ENCODE assay signal across 8 mouse cellular contexts in genomic region chr2:179873315-179873714, GRCm38 (mm10).
DNase-seq lines count a peak whose midpoint lies in the region; ATAC-seq and TF ChIP-seq lines count a peak whose summit lies in the region.

No protein-coding gene starts in this region.

- no peak overlapping the region for H3K27ac ChIP-seq in lung, postnatal 0 days (ENCODE audit: low read length)
- no peak overlapping the region for H3K27ac ChIP-seq in heart, embryonic 10.5 days

- peak; percentile 63 for TF ChIP-seq CTCF in lung, postnatal 0 days (IDR thresholded peaks at IDR 0.05)

- DNase-seq in layer of hippocampus, postnatal 10 days (ENCODE audit: low spot score in 2 of 2), result peak; percentile 41 to 42
- DNase-seq in layer of hippocampus, adult 9-10 months (ENCODE audit: low spot score), result no peak
- peak; percentile 5 to 22 for DNase-seq in adrenal gland, postnatal 36 days
- peak; percentile 34 for DNase-seq in fat pad, adult 2 months (ENCODE audit: extremely low read depth, low read depth, low spot score)
- peak; percentile 57 for DNase-seq in lung, postnatal 0 days (ENCODE audit: low spot score)
- DNase-seq in thymus, postnatal 25 days, result peak; percentile 23
- no peak for DNase-seq in heart, embryonic 10.5 days (ENCODE audit: low spot score)

- 30% methylated on average over 5 of the region's 5 CpGs for WGBS in lung, postnatal 0 days
- WGBS in heart, embryonic 10.5 days, result 47% methylated on average over 5 of the region's 5 CpGs

- H3K4me1 ChIP-seq in lung, postnatal 0 days (ENCODE audit: insufficient read depth, low read depth, low read length), result no peaks in the 10 kb centered on the region
- H3K4me1 ChIP-seq in heart, embryonic 10.5 days, result no peaks in the 10 kb centered on the region

- ATAC-seq in lung, postnatal 0 days, result peak; percentile 57
- no peak for ATAC-seq in activated CD4-positive, CD25-positive, alpha-beta regulatory T cell, adult 4 months

- no peaks in the 10 kb centered on the region for H3K36me3 ChIP-seq in lung, postnatal 0 days (ENCODE audit: insufficient read depth, low read length)
- no peaks in the 10 kb centered on the region for H3K36me3 ChIP-seq in heart, embryonic 10.5 days

- H3K4me2 ChIP-seq in lung, postnatal 0 days (replicated peaks; ENCODE audit: low read depth, low read length), result no peak overlapping the region

- no peaks in the 10 kb centered on the region for H3K9me3 ChIP-seq in lung, postnatal 0 days (ENCODE audit: low read length)
- H3K9me3 ChIP-seq in heart, embryonic 10.5 days, result no peaks in the 10 kb centered on the region

- no peaks in the 10 kb centered on the region for H3K27me3 ChIP-seq in lung, postnatal 0 days (replicated peaks; ENCODE audit: insufficient read depth, low read length)
- peaks cover 21% of the 10 kb centered on the region for H3K27me3 ChIP-seq in heart, embryonic 10.5 days (ENCODE audit: insufficient read depth, poor library complexity, severe bottlenecking)

- H3K4me3 ChIP-seq in lung, postnatal 0 days (ENCODE audit: low read depth, low read length), result no peak overlapping the region
- H3K4me3 ChIP-seq in heart, embryonic 10.5 days, result no peak overlapping the region

- no peak for TF ChIP-seq EP300 in lung, postnatal 0 days (IDR thresholded peaks at IDR 0.05)

- no peak overlapping the region for H3K9ac ChIP-seq in lung, postnatal 0 days (replicated peaks; ENCODE audit: low read depth)

Comparison
In these comparisons a context has a peak if more than half of its experiments do, and no peak if none do; other contexts are left out.
1. DNase-seq: peak in layer of hippocampus, postnatal 10 days (2 of 2), adrenal gland, postnatal 36 days (2 of 2), fat pad, adult 2 months (single experiment), lung, postnatal 0 days (single experiment) and thymus, postnatal 25 days (single experiment); none in layer of hippocampus, adult 9-10 months (single experiment) and heart, embryonic 10.5 days (single experiment).